Mouse (Mus musculus): ENCODE results near the gene Pde4d.

GRCm38 (mm10) chr13:109808039-109808438 is 1358.3 kb downstream of the Pde4d start:
- no peak for TF ChIP-seq CTCF (IDR thresholded peaks at IDR 0.05; ENCODE audit: insufficient read depth, low read depth, low read length)
- no peak for TF ChIP-seq POLR2A (IDR thresholded peaks at IDR 0.05; ENCODE audit: insufficient read depth, low read depth, low read length)
